Mouse (Mus musculus): ENCODE results near the gene Gm3336. TPM values are rescaled to one million over a fixed set of nuclear protein-coding genes. Genes with fewer than 3 reads are reported as not detected.

Gene Gm3336
- polyA plus RNA-seq, 1 experiment, result not detected

DNA sequence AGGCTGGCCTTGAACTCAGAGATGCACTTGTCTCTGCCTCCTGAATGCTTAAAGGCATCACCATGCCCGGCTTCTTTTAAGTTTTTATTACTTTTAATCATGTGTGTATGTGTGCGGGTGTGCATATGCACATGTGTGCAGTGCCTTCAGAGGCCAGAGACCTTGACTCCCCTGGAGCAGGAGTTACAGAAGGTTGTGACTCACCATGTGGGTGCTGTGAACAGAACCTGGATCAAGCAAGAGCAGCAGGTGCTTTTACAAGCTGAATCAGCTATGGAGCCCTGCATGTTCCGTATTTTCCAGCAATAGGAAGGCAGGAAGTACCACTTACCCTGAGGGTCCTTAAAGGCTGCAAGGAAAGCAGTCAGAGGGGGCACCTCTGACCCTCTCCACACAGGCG, 27.1 kb upstream of the Gm3336 start:
- Histone ChIP-seq H3K27ac (ENCODE audit: insufficient read depth, low read length) (no peak overlapping the region), H3K4me1 (ENCODE audit: control insufficient read depth, insufficient read depth, low read length) (peaks cover 1% of the 10 kb centered on the region; the same call in 1 of the 2 replicates), H3K4me3 (ENCODE audit: insufficient read depth, low read length) (no peak overlapping the region)
- TF ChIP-seq CTCF (IDR thresholded peaks at IDR 0.05; ENCODE audit: borderline replicate concordance, insufficient read depth, low read length) (no peak), POLR2A (IDR thresholded peaks at IDR 0.05; ENCODE audit: low read depth, low read length) (no peak)

DNA sequence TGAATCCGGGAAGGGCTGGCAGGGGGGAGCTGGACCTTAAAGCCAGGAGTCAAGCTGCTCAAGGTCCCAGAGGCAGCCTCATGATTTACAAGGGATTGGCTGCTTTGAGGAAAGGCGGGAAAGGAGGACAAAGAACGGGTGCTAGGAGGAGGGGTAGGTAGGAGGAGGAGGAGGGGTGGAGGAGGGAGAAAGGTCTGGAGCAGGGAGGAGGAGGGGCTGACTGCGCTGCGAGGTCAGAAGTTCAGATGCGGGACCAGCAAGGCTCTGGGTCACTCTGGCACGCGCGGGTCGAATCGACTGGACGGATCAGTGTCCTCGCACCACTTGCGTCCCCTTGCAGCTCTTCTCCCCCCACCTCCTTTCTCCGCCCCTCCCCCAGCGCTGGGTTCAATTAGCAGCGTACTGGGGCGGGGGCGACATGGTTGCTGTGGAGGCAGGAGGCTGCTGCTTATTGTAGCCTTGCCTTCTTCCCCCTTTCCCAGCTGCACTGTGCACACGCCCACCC, 26.6 kb upstream of the Gm3336 start:
- Histone ChIP-seq H3K4me1 (ENCODE audit: control insufficient read depth, insufficient read depth, low read length) (peaks cover 3% of the 10 kb centered on the region), H3K4me3 (ENCODE audit: insufficient read depth, low read length) (no peak overlapping the region), H3K27ac (ENCODE audit: insufficient read depth, low read length) (no peak overlapping the region)
- TF ChIP-seq CTCF (IDR thresholded peaks at IDR 0.05; ENCODE audit: borderline replicate concordance, insufficient read depth, low read length) (no peak), POLR2A (IDR thresholded peaks at IDR 0.05; ENCODE audit: low read depth, low read length) (no peak)

DNA sequence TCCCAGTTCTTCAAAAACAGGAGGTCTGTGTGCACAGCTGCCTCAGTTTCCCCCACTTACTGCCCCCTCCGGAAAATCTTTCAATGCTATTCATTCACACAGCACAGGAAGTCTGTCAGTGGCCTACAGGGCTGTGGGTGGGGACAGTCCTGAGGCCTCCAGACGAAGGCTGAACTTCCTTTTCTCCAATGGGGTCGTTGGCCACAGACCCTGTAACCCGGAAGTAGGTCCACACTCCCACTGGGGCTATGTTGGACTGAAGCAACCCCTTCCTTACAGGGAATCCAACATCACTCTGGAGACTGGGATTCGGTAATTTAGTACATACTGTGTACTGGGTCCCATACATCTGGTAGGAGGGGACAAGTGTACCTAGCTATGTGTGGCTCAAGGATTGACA, 24.7 kb upstream of the Gm3336 start:
- TF ChIP-seq CTCF (IDR thresholded peaks at IDR 0.05; ENCODE audit: borderline replicate concordance, insufficient read depth, low read length) (no peak), POLR2A (IDR thresholded peaks at IDR 0.05; ENCODE audit: low read depth, low read length) (no peak)
- Histone ChIP-seq H3K4me1 (ENCODE audit: control insufficient read depth, insufficient read depth, low read length) (peaks cover 3% of the 10 kb centered on the region), H3K4me3 (ENCODE audit: insufficient read depth, low read length) (no peak overlapping the region), H3K27ac (ENCODE audit: insufficient read depth, low read length) (no peak overlapping the region)

DNA sequence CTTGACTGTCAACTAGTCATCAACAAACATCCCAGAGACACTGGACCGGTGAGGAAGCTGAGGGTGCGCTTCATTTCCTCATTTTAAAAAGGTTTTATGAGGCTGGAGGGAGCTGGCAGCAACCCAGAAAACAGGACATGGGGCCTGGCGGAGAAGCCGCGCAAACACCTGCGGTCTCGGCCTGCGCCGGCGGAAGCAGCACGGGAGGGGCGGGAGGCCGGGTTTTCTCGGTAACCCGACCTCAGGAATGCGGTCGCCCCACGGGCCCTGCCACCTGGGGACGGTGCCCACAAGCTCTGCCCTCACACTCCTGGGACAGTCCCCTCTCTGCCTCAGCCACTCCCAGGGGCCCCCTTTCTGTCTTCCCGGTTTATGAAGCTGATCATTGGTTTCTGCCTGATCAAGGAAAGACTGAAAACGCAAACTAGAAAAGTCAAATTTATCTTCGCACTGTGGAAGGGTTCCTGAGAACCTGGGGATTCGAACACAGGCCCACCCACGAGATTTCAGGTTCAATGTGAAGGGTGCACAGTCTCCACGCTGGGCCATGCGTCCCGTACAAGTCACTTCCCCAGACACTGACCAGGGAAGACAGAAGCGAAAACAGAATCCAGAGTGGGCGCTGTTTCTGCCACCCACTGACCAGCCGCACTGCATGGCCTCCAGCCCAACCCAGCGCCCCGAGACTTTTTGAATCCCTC, 22.9 kb upstream of the Gm3336 start:
- H3K27ac ChIP-seq (ENCODE audit: insufficient read depth, low read length), result no peak overlapping the region
- H3K4me1 ChIP-seq (ENCODE audit: control insufficient read depth, insufficient read depth, low read length), result peaks cover 3% of the 10 kb centered on the region
- no peak overlapping the region for H3K4me3 ChIP-seq (ENCODE audit: insufficient read depth, low read length)
- no peak for TF ChIP-seq CTCF (IDR thresholded peaks at IDR 0.05; ENCODE audit: borderline replicate concordance, insufficient read depth, low read length)
- no peak for TF ChIP-seq POLR2A (IDR thresholded peaks at IDR 0.05; ENCODE audit: low read depth, low read length)

DNA sequence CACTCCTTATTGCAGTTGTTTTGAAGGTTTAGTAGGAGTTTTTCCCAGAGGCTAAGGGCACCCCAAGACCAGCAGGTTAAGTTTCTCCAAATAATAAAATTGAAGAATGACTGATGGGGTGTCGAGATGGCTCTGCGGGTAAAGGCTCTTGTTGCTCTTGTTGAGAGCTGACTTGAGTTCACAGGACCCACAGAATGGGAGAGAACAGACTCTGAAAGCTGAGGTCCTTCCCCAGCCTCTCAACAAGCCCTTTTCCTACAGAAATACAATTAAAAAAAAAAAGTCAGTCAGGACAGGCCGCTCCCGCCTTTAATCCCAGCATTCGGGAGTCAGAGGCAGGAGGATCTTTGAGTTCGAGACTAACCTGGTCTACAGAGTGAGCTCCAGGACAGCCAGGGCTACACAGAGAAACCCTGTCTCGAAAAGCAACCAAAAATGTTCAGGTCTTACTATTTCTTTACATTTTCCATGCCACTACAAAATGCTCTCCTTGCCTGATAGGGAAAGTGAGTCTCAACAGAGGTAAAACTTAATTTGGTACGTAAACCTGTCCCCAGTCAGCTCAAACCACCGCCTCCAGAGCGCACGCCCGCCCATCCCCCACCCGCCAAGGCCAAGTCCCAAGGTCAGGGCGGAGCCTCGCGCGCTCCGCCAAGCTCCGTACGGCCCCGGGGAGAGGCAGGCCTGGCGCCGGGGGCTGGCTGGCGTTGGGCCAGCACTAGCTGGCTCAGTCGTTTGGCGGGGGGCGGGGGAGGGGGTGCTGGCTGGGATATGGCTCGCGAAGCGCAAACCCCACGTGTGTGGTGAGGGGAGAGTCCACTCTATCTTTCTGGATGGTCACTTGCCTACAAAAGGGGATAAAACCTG, 22.1 kb upstream of the Gm3336 start:
- no peak for TF ChIP-seq CTCF (IDR thresholded peaks at IDR 0.05; ENCODE audit: borderline replicate concordance, insufficient read depth, low read length)
- TF ChIP-seq POLR2A (IDR thresholded peaks at IDR 0.05; ENCODE audit: low read depth, low read length), result peak; percentile 29; the same call in 1 of the 2 replicates
- H3K4me1 ChIP-seq (ENCODE audit: control insufficient read depth, insufficient read depth, low read length), result peaks cover 3% of the 10 kb centered on the region
- H3K27ac ChIP-seq (ENCODE audit: insufficient read depth, low read length), result no peak overlapping the region
- no peak overlapping the region for H3K4me3 ChIP-seq (ENCODE audit: insufficient read depth, low read length)

DNA sequence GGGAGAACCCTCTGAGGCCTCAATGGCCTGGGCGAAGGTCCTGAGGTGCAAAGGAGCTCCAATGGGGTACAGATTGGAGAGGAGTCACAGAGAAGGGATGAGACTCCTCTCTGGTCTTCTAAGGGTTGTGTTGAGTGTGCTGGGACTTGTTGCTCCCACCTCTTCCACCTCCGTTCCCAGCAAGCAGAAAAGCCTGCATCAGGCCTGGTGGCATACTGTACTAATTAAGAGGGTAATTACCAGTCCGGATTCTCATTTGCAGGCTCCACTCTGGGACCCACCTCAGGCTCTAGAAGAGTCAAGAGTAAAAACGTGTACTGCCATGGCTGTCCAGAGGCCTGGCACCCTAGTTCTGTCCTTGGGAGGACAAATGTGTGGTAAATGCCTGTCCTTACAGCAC, 21.4 kb upstream of the Gm3336 start:
- Histone ChIP-seq H3K4me1 (ENCODE audit: control insufficient read depth, insufficient read depth, low read length) (peaks cover 3% of the 10 kb centered on the region), H3K4me3 (ENCODE audit: insufficient read depth, low read length) (no peak overlapping the region), H3K27ac (ENCODE audit: insufficient read depth, low read length) (no peak overlapping the region)
- TF ChIP-seq CTCF (IDR thresholded peaks at IDR 0.05; ENCODE audit: borderline replicate concordance, insufficient read depth, low read length) (no peak), POLR2A (IDR thresholded peaks at IDR 0.05; ENCODE audit: low read depth, low read length) (no peak)

DNA sequence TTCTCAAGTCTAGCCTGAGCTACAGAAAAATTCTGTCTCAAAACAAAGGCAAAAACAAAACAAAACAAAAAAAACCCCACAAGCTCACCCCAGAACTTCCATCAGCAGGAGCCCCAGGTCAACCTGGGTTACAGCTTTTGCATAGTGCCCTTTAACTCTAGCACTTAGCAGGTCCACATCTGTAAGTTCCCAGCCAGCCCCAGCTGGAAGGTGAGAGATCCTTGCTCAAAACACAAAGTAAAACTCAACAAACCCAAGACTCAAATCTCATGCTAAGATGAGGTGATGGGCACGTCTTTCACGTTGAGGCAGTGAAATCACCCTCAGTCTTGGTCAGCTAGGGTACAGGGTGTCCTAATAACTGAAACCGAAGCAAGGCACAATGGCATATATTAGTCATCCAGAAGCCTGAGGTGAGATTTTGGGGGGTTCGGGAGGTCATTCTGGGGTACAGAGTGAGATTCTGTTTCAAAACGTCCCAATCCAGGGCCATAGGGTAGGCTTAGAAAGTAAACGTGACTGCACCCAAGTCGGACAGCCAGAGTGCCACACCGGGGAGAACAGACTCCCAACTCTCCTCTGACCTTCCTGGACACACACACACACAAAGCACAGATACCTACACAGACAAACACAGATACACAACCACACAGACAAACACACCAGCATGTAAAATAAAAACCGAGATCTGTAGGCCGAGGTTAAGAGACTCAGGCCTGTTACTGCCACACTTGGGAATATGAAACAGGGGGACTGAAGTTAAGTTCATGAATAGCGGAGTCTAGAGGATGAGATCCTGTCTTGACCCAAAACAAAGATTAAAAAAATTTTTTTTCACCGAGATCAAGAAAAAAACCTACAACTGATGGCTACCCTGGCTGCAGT, 20.7 kb upstream of the Gm3336 start:
- H3K4me1 ChIP-seq (ENCODE audit: control insufficient read depth, insufficient read depth, low read length), result peaks cover 7% of the 10 kb centered on the region
- 0 out of 2 replicates have a peak overlapping the region, but pooled peaks have one; percentile 8 for H3K27ac ChIP-seq (ENCODE audit: insufficient read depth, low read length)
- no peak overlapping the region for H3K4me3 ChIP-seq (ENCODE audit: insufficient read depth, low read length)
- TF ChIP-seq CTCF (IDR thresholded peaks at IDR 0.05; ENCODE audit: borderline replicate concordance, insufficient read depth, low read length) (no peak), POLR2A (IDR thresholded peaks at IDR 0.05; ENCODE audit: low read depth, low read length) (no peak)

DNA sequence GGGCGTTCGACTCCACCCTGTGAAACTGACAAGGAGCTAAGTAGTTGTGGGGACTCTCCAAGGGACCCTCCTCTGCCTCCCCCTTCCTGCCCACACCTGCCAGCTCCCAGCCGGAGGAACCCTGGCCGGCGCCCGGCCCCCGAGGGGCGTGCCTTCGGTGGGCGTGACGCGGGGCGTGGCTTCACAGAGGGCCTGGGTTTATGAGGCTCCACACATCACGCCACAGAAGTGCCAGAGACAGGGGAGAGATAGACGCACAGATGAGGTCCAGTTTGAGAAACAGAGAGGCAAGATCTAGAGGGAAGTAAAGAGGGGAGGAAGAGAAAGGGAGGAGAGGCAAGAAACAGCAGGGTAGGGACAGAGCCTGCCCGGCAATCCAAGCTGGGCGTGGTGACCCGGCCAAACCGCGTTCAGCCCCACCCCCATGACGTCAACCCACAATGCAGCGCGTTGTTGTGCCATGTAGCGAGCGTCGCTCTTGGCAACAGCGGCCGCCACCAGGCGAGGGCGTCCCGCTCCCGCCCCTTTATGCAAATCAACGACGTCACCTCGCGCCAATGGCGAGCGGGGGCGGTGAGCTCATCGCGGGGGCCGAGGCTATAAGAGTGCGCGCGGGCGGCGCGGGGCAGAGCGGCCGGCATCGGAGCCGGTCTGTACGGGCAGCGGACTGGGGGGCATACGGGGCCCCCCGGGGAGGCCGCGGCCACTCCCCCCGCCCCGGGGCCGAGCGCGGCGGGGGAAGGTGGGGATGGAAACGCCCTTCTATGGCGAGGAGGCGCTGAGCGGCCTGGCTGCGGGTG, 19.8 kb upstream of the Gm3336 start, which contains the start of gene Jund:
Jund (plus strand) TSS at position 640 of the 800 bp plus-strand sequence.
- peak within 1 kb of the TSS; percentile 92 for H3K27ac ChIP-seq (ENCODE audit: insufficient read depth, low read length)
- peaks cover 7% of the 10 kb centered on the region for H3K4me1 ChIP-seq (ENCODE audit: control insufficient read depth, insufficient read depth, low read length)
- peak; percentile 81 for TF ChIP-seq POLR2A (IDR thresholded peaks at IDR 0.05; ENCODE audit: low read depth, low read length)
- no peak for TF ChIP-seq CTCF (IDR thresholded peaks at IDR 0.05; ENCODE audit: borderline replicate concordance, insufficient read depth, low read length)
- H3K4me3 ChIP-seq (ENCODE audit: insufficient read depth, low read length), result peak within 1 kb of the TSS; percentile 65
